16 mouse cellular contexts compared by ENCODE assay signal in genomic region chr16:50672713-50673112, GRCm38 (mm10).
A peak's percentile ranks its signal among the peaks of the same experiment; 100 is the strongest.
DNase-seq lines count a peak whose midpoint lies in the region; ATAC-seq and TF ChIP-seq lines count a peak whose summit lies in the region.
"Had no signal": no experiment of that assay in that cellular context is flagged by ENCODE, and none has a peak within 500 bp of the region (broad histone marks: within the 10 kb centered on the region; RNA-seq: fewer than 3 reads in every experiment).

No protein-coding gene starts in this region.

- H3K4me3 ChIP-seq in kidney, adult 2 months (ENCODE audit: insufficient read depth, low read depth, low read length), result no peak overlapping the region
- H3K4me3 ChIP-seq in lung, postnatal 0 days (ENCODE audit: low read depth, low read length), result no peak overlapping the region
- H3K4me3 ChIP-seq: forebrain, embryonic 13.5 days; heart, embryonic 15.5 days; hindbrain, embryonic 12.5 days; liver, embryonic 15.5 days; stomach, embryonic 15.5 days had no signal

- ATAC-seq in CD4-positive, CD25-positive, alpha-beta regulatory T cell, adult 4 months, result no peak
- no peak for ATAC-seq in lung, postnatal 0 days
- ATAC-seq: forebrain, embryonic 13.5 days had no signal

- H3K4me2 ChIP-seq in lung, postnatal 0 days (replicated peaks; ENCODE audit: low read depth, low read length), result no peak overlapping the region
- H3K4me2 ChIP-seq: forebrain, embryonic 13.5 days; heart, embryonic 15.5 days; hindbrain, embryonic 12.5 days; liver, embryonic 15.5 days; stomach, embryonic 15.5 days had no signal

- no peaks in the 10 kb centered on the region for H3K4me1 ChIP-seq in kidney, adult 2 months (ENCODE audit: control insufficient read depth, insufficient read depth, low read length)
- no peaks in the 10 kb centered on the region for H3K4me1 ChIP-seq in lung, postnatal 0 days (ENCODE audit: insufficient read depth, low read depth, low read length)
- H3K4me1 ChIP-seq: forebrain, embryonic 13.5 days; heart, embryonic 15.5 days; hindbrain, embryonic 12.5 days; liver, embryonic 15.5 days; stomach, embryonic 15.5 days had no signal

- no peak for TF ChIP-seq EP300 in lung, postnatal 0 days (IDR thresholded peaks at IDR 0.05)

- 44% methylated on average over 5 of the region's 5 CpGs for WGBS in kidney, adult 2 months
- WGBS in lung, postnatal 0 days, result 68% methylated on average over 5 of the region's 5 CpGs

- H3K27me3 ChIP-seq in kidney, adult 2 months (replicated peaks; ENCODE audit: control insufficient read depth, insufficient read depth, low read length), result no peaks in the 10 kb centered on the region; the same call in 1 of the 2 replicates
- H3K27me3 ChIP-seq in lung, postnatal 0 days (replicated peaks; ENCODE audit: insufficient read depth, low read length), result no peaks in the 10 kb centered on the region
- H3K27me3 ChIP-seq: forebrain, embryonic 13.5 days; heart, embryonic 15.5 days; hindbrain, embryonic 12.5 days; liver, embryonic 15.5 days; stomach, embryonic 15.5 days had no signal

- H3K27ac ChIP-seq in kidney, adult 2 months (ENCODE audit: insufficient read depth, low read depth, low read length), result no peak overlapping the region
- H3K27ac ChIP-seq in lung, postnatal 0 days (ENCODE audit: low read length), result no peak overlapping the region
- H3K27ac ChIP-seq: forebrain, embryonic 13.5 days; heart, embryonic 15.5 days; hindbrain, embryonic 12.5 days; liver, embryonic 15.5 days; stomach, embryonic 15.5 days had no signal

- H3K9ac ChIP-seq in lung, postnatal 0 days (replicated peaks; ENCODE audit: low read depth), result no peak overlapping the region
- H3K9ac ChIP-seq: forebrain, embryonic 13.5 days; heart, embryonic 15.5 days; hindbrain, embryonic 12.5 days; liver, embryonic 15.5 days; stomach, embryonic 15.5 days had no signal

- DNase-seq in CD4-positive, CD25-positive, alpha-beta regulatory T cell, adult 2 months (ENCODE audit: low read depth, low spot score), result peak; percentile 6
- peak; percentile 7 for DNase-seq in kidney, adult 2 months
- no peak for DNase-seq in kidney, adult 18-20 months
- peak; percentile 8 for DNase-seq in lung, postnatal 0 days (ENCODE audit: low spot score)
- no peak for DNase-seq in lung, adult 18-20 months
- peak; percentile 37 for DNase-seq in adipocyte (ENCODE audit: low spot score)
- no peak for DNase-seq in cerebellum, postnatal 14 days
- DNase-seq: adrenal gland, postnatal 25 days; gastrocnemius, postnatal 36 days; thymus, postnatal 4 days had no signal

- no peak for TF ChIP-seq POLR2A in kidney, adult 2 months (IDR thresholded peaks at IDR 0.05; ENCODE audit: low read depth, low read length)

- H3K9me3 ChIP-seq in lung, postnatal 0 days (ENCODE audit: low read length), result no peaks in the 10 kb centered on the region
- H3K9me3 ChIP-seq: forebrain, embryonic 13.5 days; heart, embryonic 15.5 days; hindbrain, embryonic 12.5 days; liver, embryonic 15.5 days; stomach, embryonic 15.5 days had no signal

- no peaks in the 10 kb centered on the region for H3K36me3 ChIP-seq in kidney, adult 2 months (ENCODE audit: control insufficient read depth, insufficient read depth, low read length)
- H3K36me3 ChIP-seq in lung, postnatal 0 days (ENCODE audit: insufficient read depth, low read length), result no peaks in the 10 kb centered on the region
- H3K36me3 ChIP-seq: heart, embryonic 15.5 days; hindbrain, embryonic 12.5 days; liver, embryonic 15.5 days; stomach, embryonic 15.5 days had no signal

- TF ChIP-seq CTCF in kidney, adult 2 months (conservative IDR thresholded peaks at IDR 0.05; ENCODE audit: insufficient read depth, insufficient read length, low read depth, low read length), result no peak
- peak; percentile 46 for TF ChIP-seq CTCF in lung, postnatal 0 days (IDR thresholded peaks at IDR 0.05)

Comparison
In these comparisons a context has a peak if more than half of its experiments do, and no peak if none do; other contexts are left out.
1. DNase-seq: peak in CD4-positive, CD25-positive, alpha-beta regulatory T cell, adult 2 months (single experiment), kidney, adult 2 months (single experiment), lung, postnatal 0 days (single experiment) and adipocyte (single experiment); none in kidney, adult 18-20 months (single experiment), lung, adult 18-20 months (0 of 2) and cerebellum, postnatal 14 days (0 of 2).